Mouse (Mus musculus) A20 (cell line): ENCODE results near the gene Tiam1.

ENCODE experiments used
- DNase-seq: peaks from one replicate; pipeline ENCODE4 v3.0.0-alpha.2; 2011; ENCODE audit warnings: low read depth, low spot score

Tiam1 gene

GRCm38 (mm10) chr16:90052409-90052808, 91.2 kb downstream of the Tiam1 start:
- DNase-seq, result no peak

- DNase-seq, result no peak
Measured at GRCm38 (mm10) chr16:90051051-90051450, 92.5 kb downstream of the Tiam1 start.

GRCm38 (mm10) chr16:90047841-90048240, 95.7 kb downstream of the Tiam1 start:
- DNase-seq, result no peak

- DNase-seq, result no peak
Measured at GRCm38 (mm10) chr16:90046494-90047158, 96.9 kb downstream of the Tiam1 start.

GRCm38 (mm10) chr16:90045611-90046010, 98.0 kb downstream of the Tiam1 start:
- no peak for DNase-seq

GRCm38 (mm10) chr16:90044004-90044754, 99.4 kb downstream of the Tiam1 start:
- DNase-seq, result no peak

- DNase-seq, result no peak
Measured at GRCm38 (mm10) chr16:90042874-90043273, 100.7 kb downstream of the Tiam1 start.

GRCm38 (mm10) chr16:90042386-90042785, 101.2 kb downstream of the Tiam1 start:
- DNase-seq, result no peak

GRCm38 (mm10) chr16:90040771-90041364, 102.7 kb downstream of the Tiam1 start:
- DNase-seq, result no peak

- DNase-seq, result no peak
Measured at GRCm38 (mm10) chr16:90035595-90036110, 107.9 kb downstream of the Tiam1 start.

- no peak for DNase-seq
Measured at GRCm38 (mm10) chr16:90030355-90030754, 113.2 kb downstream of the Tiam1 start.

GRCm38 (mm10) chr16:90027886-90028285, 115.7 kb downstream of the Tiam1 start:
- DNase-seq, result no peak

- no peak for DNase-seq
Measured at GRCm38 (mm10) chr16:90025526-90026172, 117.9 kb downstream of the Tiam1 start.

GRCm38 (mm10) chr16:90023665-90024010, 119.9 kb downstream of the Tiam1 start:
- DNase-seq, result no peak

- DNase-seq, result no peak
Measured at GRCm38 (mm10) chr16:90022932-90023664, 120.5 kb downstream of the Tiam1 start.

GRCm38 (mm10) chr16:90016046-90016445, 127.5 kb downstream of the Tiam1 start:
- no peak for DNase-seq

GRCm38 (mm10) chr16:90014596-90014995, 129.0 kb downstream of the Tiam1 start:
- DNase-seq, result no peak

GRCm38 (mm10) chr16:90011521-90012181, 131.9 kb downstream of the Tiam1 start:
- no peak for DNase-seq

GRCm38 (mm10) chr16:90008504-90008903, 135.1 kb downstream of the Tiam1 start:
- DNase-seq, result no peak

- no peak for DNase-seq
Measured at GRCm38 (mm10) chr16:90007391-90007977, 136.1 kb downstream of the Tiam1 start.
